Mouse (Mus musculus) left cerebral cortex, adult 2 months (tissue): ENCODE results near the gene Tsc2. TPM values are rescaled to one million over a fixed set of nuclear protein-coding genes. Genes with fewer than 3 reads are reported as not detected.

Experiments
- DNase-seq, 2 experiments: peaks; one replicate each; pipeline ENCODE4 v3.0.0; 2021 to 2022; ENCODE audit warnings: low spot score in 2 of 2, mixed read lengths in 1 of 2; ENCODE audit errors: extremely low spot score in 1 of 2
- H3K27ac ChIP-seq: fragments of 200-600 bp; 2 replicates; pipeline ENCODE4 v1.8.1; 2022
- H3K4me3 ChIP-seq: fragments of 200-600 bp; 2 replicates; pipeline ENCODE4 v1.8.1; 2022
- CTCF ChIP-seq: fragments of 200-600 bp; IDR thresholded peaks from 2 replicates; pipeline ENCODE4 v1.8.1; 2022; ENCODE audit warnings: antibody characterized with exemption, mild to moderate bottlenecking, moderate library complexity
- intact Hi-C: fragments of 180-260 bp; cut with DNase I; formaldehyde crosslinking; loops from one replicate; pipeline ENCODE4 v1.15.1; 2025
- total RNA-seq, 2 experiments: library from RNA; stranded (reverse); gene quantifications; 2 replicates each; pipeline ENCODE4 v1.2.3; 2021

The Tsc2 gene
- total RNA-seq, 2 experiments from 2014 or later, result 140 to 159 TPM

- DNase-seq, result no peak
These were observed 35.8 kb downstream of the Tsc2 start for GRCm38 (mm10) chr17:24596471-24597183.

DNA sequence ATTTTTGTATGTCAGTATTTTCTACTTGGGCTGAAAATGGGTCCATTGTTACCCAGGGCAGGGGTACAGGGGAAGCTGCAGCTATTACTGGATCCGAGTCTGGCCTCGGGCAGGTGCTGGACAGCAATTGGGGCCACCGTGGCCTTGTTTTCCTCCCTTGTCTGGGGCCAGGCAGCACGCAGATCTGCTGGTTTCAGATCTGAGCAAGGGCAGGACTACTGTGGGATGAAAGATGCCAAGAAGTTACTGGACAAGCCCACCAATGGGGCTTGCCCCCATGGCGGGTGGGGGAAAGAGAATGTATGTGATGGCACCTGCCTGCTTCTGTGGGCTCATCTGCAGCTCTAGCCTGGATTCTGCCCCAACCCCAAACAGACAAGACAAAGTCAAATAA is 36.4 kb downstream of the Tsc2 start:
- H3K27ac ChIP-seq, result no peak overlapping the region
- intact Hi-C loops, result no loop called here
- TF ChIP-seq CTCF, result no peak

More at GRCm38 (mm10) chr17:24596471-24597183, 35.8 kb downstream of the Tsc2 start:
- peak overlapping the region; percentile 4; the same call in 1 of the 2 replicates for H3K27ac ChIP-seq
- no peak overlapping the region for H3K4me3 ChIP-seq
- no peak for TF ChIP-seq CTCF
- intact Hi-C loops, result no loop called here

DNA sequence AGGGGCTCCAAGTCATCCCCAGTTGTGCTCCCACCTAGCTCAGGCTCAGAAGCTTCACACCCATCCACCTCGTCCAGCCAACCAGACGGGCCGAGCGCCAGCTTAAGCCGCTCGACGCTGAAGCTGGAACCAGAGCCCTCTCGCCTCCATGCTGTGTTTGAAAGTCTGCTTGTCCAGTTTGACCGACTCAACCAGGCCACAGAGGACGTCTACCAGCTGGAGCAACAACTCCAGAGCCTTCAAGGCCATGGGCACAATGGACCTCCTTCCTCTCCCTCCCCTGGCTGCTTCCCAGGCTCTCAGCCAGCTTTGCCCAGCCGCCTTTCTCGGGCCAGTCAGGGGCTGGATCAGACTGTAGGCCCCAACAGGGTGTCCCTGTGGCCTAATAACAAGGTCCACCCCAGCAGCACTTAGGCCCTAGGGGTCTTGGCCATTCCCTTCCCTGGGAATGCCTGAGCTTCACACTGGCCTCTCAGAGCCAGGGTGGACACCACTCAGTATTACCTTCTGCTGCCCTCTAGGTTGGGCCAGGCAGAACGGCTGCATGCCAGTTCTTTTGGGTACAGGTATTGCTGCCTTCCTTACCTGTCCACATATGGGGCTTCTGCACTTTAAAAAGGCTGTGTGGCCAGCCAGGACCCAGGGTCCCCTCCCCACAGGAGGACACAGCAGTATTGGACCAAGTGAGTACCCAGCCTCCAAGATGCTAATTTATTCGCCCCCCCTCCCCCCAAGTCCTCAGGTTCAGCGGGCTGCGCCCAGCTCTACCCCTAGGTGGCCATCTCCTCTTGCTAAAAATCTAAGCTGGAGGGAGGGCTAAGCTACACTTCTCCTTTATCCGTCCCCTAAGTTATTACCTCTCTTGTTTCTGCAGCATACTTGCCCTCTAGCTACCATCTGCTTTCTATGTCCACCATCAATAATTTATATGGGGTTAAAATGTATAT is 37.0 kb downstream of the Tsc2 start:
- no peak for DNase-seq
- TF ChIP-seq CTCF, result peak; percentile 29
- Histone ChIP-seq H3K4me3 (no peak overlapping the region), H3K27ac (peak overlapping the region; percentile 55; the same call in 1 of the 2 replicates)
- intact Hi-C loops, result no loop called here

More for the DNA sequence above, 36.4 kb downstream of the Tsc2 start:
- DNase-seq, result no peak
- no peak overlapping the region for H3K4me3 ChIP-seq

DNA sequence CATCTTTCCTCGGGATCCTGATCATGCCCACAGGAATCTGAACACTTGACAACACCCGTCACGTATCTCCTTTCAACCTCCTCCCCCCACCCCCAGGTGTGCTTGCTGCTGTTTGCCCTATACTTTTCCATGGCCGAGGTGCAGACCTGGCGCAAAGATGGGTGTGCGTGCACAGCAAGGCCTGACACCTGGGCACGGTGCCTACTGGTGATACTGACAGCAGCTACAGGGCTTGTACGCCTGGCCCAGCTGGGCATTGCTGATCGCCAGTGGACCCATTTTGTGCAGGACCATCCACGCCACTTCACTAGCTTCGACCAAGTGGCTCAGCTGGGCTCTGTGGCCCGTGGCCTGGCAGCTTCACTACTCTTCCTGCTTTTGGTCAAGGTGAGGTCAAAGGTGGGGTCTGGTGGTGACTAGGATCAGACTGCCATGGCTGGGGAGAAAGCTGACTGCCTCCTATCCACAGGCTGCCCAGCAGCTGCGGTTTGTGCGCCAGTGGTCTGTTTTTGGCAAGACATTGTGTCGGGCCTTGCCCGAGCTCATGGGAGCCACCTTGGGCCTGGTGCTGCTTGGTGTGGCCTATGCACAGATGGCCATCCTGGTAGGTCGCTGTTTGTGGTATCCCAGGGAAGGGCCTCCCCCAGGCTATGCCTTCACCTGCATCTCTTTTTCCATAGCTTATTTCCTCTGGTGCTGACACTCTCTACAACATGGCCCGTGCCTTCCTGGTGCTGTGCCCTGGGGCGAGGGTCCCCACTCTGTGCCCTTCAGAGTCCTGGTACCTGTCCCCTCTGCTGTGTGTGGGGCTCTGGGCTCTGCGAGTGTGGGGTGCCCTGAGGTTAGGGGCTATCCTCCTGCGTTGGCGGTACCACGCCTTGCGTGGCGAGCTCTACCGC is 38.2 kb downstream of the Tsc2 start:
- TF ChIP-seq CTCF, result no peak
- H3K4me3 ChIP-seq, result no peak overlapping the region
- no peak overlapping the region; the same call in 1 of the 2 replicates for H3K27ac ChIP-seq
- DNase-seq, result no peak
- intact Hi-C loops, result no loop called here

GRCm38 (mm10) chr17:24593248-24593647 is 39.2 kb downstream of the Tsc2 start:
- no peak for DNase-seq
- TF ChIP-seq CTCF, result no peak
- Histone ChIP-seq H3K27ac (no peak overlapping the region), H3K4me3 (no peak overlapping the region)
- intact Hi-C loops, result no loop called here

DNA sequence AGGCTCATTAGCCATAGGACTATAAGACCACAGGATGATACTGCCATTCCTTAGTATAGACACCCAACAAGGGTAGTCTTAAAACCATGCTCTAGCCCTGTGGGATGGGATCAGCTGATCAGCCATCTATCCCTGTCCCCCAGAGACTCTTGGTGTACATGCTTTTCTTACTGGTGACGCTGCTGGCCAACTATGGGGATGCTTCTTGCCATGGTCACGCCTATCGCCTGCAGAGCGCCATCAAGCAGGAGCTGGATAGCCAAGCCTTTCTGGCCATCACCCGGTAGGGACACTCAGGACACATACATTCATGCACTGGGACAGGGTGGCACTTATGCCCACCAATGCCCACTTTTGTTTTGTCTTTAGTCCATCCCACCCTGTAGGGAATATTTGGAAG is 40.7 kb downstream of the Tsc2 start:
- H3K27ac ChIP-seq, result no peak overlapping the region
- no peak overlapping the region for H3K4me3 ChIP-seq
- TF ChIP-seq CTCF, result no peak
- no peak for DNase-seq
- intact Hi-C loops, result no loop called here

- no peak for TF ChIP-seq CTCF
- DNase-seq, result no peak
- intact Hi-C loops, result no loop called here
- Histone ChIP-seq H3K4me3 (no peak overlapping the region), H3K27ac (no peak overlapping the region)
These were observed 41.5 kb downstream of the Tsc2 start for GRCm38 (mm10) chr17:24590943-24591342.

DNA sequence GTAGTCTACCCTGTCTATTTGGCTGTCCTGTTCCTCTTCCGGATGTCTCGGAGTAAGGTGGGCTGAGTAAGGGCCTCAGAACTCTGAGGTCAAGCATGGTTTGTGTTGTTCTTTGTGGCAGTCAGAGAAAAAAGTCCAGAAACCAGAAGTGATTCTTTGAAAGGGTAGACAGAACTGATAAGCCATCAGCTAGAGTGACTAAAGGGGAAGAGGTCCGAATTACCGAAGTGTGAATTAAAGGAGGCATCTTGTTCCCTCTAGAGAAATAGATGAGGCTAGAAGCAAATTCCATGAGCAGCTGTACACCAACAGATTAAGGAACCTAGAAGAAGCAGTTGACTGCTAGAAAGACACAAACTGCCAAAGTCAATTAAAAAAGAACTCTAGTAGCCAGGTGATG is 45.9 kb downstream of the Tsc2 start:
- no peak overlapping the region for H3K4me3 ChIP-seq
- H3K27ac ChIP-seq, result no peak overlapping the region
- DNase-seq, result no peak
- intact Hi-C loops, result no loop called here
- no peak for TF ChIP-seq CTCF

GRCm38 (mm10) chr17:24584520-24584919 is 47.9 kb downstream of the Tsc2 start:
- intact Hi-C loops, result no loop called here
- no peak for DNase-seq
- no peak overlapping the region for H3K27ac ChIP-seq
- no peak for TF ChIP-seq CTCF
- H3K4me3 ChIP-seq, result no peak overlapping the region

GRCm38 (mm10) chr17:24583599-24584460 is 48.6 kb downstream of the Tsc2 start:
- Histone ChIP-seq H3K4me3 (no peak overlapping the region), H3K27ac (no peak overlapping the region)
- TF ChIP-seq CTCF, result no peak
- DNase-seq, result no peak
- intact Hi-C loops, result no loop called here

- TF ChIP-seq CTCF, result no peak
- Histone ChIP-seq H3K4me3 (no peak overlapping the region), H3K27ac (no peak overlapping the region)
- intact Hi-C loops, result no loop called here
- no peak for DNase-seq
These were observed 52.1 kb downstream of the Tsc2 start for GRCm38 (mm10) chr17:24580287-24580686.
